Mouse (Mus musculus) ES-Bruce4 (cell line): ENCODE results near the gene Tmem107.

Experiments
- CTCF ChIP-seq: IDR thresholded peaks from one replicate; pipeline ENCODE4 v1.8.1; 2011; ENCODE audit warnings: low read depth, low read length
- EP300 ChIP-seq: IDR thresholded peaks from 2 replicates; pipeline ENCODE4 v1.6.1; 2011; ENCODE audit warnings: low read depth, low read length; ENCODE audit not compliant: insufficient read depth
- POLR2A ChIP-seq: IDR thresholded peaks from one replicate; pipeline ENCODE4 v1.8.1; 2011; ENCODE audit warnings: low read length; ENCODE audit not compliant: insufficient read depth

DNA sequence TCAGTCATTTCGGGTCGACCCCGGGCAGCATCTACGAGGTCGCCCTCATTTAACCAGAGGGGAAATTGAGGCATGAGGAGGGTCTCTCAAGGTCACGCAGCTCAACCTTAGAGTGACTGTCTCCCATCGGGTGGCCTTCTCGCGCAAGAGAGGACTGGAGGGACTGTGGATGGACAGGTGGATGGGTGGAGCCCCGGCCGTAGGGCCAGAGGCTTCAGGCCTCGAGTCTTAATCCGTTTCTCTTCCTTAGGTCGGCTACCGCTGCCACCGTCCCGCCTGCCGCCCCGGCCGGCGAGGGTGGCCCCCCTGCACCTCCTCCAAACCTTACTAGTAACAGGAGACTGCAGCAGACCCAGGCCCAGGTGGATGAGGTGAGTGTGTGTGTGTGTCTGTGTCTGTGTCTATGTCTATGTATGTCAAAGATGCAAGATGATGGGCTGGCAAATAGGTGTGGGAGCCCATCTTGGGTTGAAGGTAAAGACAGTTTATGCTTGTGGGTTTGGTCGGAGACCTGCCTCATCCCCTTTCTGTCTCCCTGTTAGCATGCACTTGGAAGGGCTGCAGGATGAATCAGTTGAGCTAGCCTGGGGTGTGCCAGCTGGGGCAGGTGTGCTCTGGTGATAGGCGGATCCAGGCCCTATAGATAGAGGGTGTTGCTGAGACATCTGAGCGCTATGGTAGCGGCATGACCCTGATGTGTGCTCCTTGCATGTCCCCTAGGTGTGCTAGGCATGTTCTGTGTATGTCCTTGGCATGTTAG is 18.4 kb downstream of the Tmem107 start:
- TF ChIP-seq POLR2A: no peak
- no peak for TF ChIP-seq CTCF
- no peak for TF ChIP-seq EP300
